Mouse (Mus musculus) myocyte (in vitro differentiated cells): ENCODE results near the gene Wbp4. TPM values are rescaled to one million over a fixed set of nuclear protein-coding genes. Genes with fewer than 3 reads are reported as not detected.

Experiments used
- H3K27me3 ChIP-seq: one replicate; pipeline ENCODE4 v1.6.1; 2011; ENCODE audit not compliant: control insufficient read depth, insufficient read depth, insufficient read length
- H3K36me3 ChIP-seq: one replicate; pipeline ENCODE4 v1.6.1; 2011; ENCODE audit not compliant: control insufficient read depth, insufficient read depth
- H3K4me2 ChIP-seq: one replicate; pipeline ENCODE4 v1.6.1; 2011; ENCODE audit warnings: low read depth, control low read depth
- H3K4me3 ChIP-seq: one replicate; pipeline ENCODE4 v1.5.1; 2011; ENCODE audit warnings: mild to moderate bottlenecking, control low read depth, moderate library complexity
- H3K79me2 ChIP-seq: one replicate; pipeline ENCODE4 v1.6.1; 2011; ENCODE audit not compliant: control insufficient read depth, insufficient read depth
- H3ac ChIP-seq: one replicate; pipeline ENCODE4 v1.6.1; 2011; ENCODE audit not compliant: control insufficient read depth, insufficient read length
- CEBPB ChIP-seq: IDR thresholded peaks from 2 replicates; pipeline ENCODE4 v1.6.1; 2011; ENCODE audit warnings: mild to moderate bottlenecking, moderate library complexity; ENCODE audit not compliant: poor library complexity, insufficient read depth, severe bottlenecking
- E2F4 ChIP-seq: IDR thresholded peaks from one replicate; pipeline ENCODE4 v1.6.1; 2011; ENCODE audit warnings: mild to moderate bottlenecking, control low read depth, moderate library complexity; ENCODE audit not compliant: insufficient read depth
- MAX ChIP-seq: IDR thresholded peaks from one replicate; pipeline ENCODE4 v1.6.1; 2011; ENCODE audit warnings: low read depth, mild to moderate bottlenecking, control low read depth
- MYOD1 ChIP-seq, 3 experiments: IDR thresholded peaks; one replicate each; pipeline ENCODE4 v1.6.1; 2011; ENCODE audit warnings: control low read depth in 2 of 3, low read depth in 2 of 3, mild to moderate bottlenecking in 2 of 3, moderate library complexity in 1 of 3; ENCODE audit not compliant: insufficient read length in 2 of 3, control insufficient read depth in 1 of 3
- MYOG ChIP-seq, 3 experiments: IDR thresholded peaks; one replicate each; pipeline ENCODE4 v1.6.1; 2011; ENCODE audit warnings: control low read depth in 2 of 3, low read depth in 2 of 3, mild to moderate bottlenecking in 2 of 3; ENCODE audit not compliant: insufficient read length in 2 of 3, control insufficient read depth in 1 of 3, insufficient read depth in 1 of 3
- POLR2A ChIP-seq: IDR thresholded peaks from one replicate; pipeline ENCODE4 v1.6.1; 2011; ENCODE audit warnings: low read depth, mild to moderate bottlenecking, control low read depth, moderate library complexity; ENCODE audit not compliant: insufficient read length
- POLR2AphosphoS2 ChIP-seq: IDR thresholded peaks from one replicate; pipeline ENCODE4 v1.6.1; 2011; ENCODE audit warnings: low read depth, control low read depth; ENCODE audit not compliant: insufficient read length
- REST ChIP-seq: IDR thresholded peaks from one replicate; pipeline ENCODE4 v1.6.1; 2011; ENCODE audit warnings: mild to moderate bottlenecking, control low read depth, moderate library complexity; ENCODE audit not compliant: insufficient read depth, insufficient read length
- SRF ChIP-seq: IDR thresholded peaks from one replicate; pipeline ENCODE4 v1.6.1; 2011; ENCODE audit warnings: low read depth; ENCODE audit not compliant: control insufficient read depth, insufficient read length
- TCF12 ChIP-seq: IDR thresholded peaks from one replicate; pipeline ENCODE4 v1.6.1; 2011; ENCODE audit warnings: mild to moderate bottlenecking, control low read depth; ENCODE audit not compliant: poor library complexity, insufficient read depth, severe bottlenecking
- TCF3 ChIP-seq: IDR thresholded peaks from one replicate; pipeline ENCODE4 v1.6.1; 2011; ENCODE audit warnings: low read depth, control low read depth; ENCODE audit not compliant: insufficient read length
- USF1 ChIP-seq: IDR thresholded peaks from one replicate; pipeline ENCODE4 v1.6.1; 2011; ENCODE audit warnings: low read depth, mild to moderate bottlenecking, control low read depth, moderate library complexity
- polyA plus RNA-seq: library from polyadenylated mRNA; unstranded; fragments of >200 nt; fragmentation: generic; extraction: Trizol; gene quantifications from one replicate; pipeline ENCODE4 v1.2.1, GENCODE M21; 2012; ENCODE audit warnings: missing spikeins

Gene Wbp4
- polyA plus RNA-seq, 1 experiment, result 10.1 TPM

- Histone ChIP-seq H3K4me3 (no peak overlapping the region), H3K27me3 (no peaks in the 10 kb centered on the region), H3ac (no peak overlapping the region), H3K36me3 (no peaks in the 10 kb centered on the region), H3K4me2 (no peak overlapping the region), H3K79me2 (peaks cover 3% of the 10 kb centered on the region)
- TF ChIP-seq TCF3 (no peak), REST (no peak), CEBPB (no peak), E2F4 (no peak), USF1 (no peak), SRF (no peak), POLR2A (no peak), TCF12 (no peak), MYOD1 (IDR thresholded peaks at IDR 0.05; ENCODE audit: control insufficient read depth in 1 of 3, insufficient read length in 2 of 3, low read depth in 2 of 3) (no peak), MYOG (IDR thresholded peaks at IDR 0.05; ENCODE audit: control insufficient read depth in 1 of 3, insufficient read depth in 1 of 3, insufficient read length in 2 of 3, low read depth in 2 of 3) (no peak), MAX (no peak), POLR2AphosphoS2 (no peak)
Measured at GRCm38 (mm10) chr14:79522387-79522786, 41.1 kb upstream of the Wbp4 start.

- Histone ChIP-seq H3K36me3 (no peaks in the 10 kb centered on the region), H3K4me2 (no peak overlapping the region), H3K4me3 (no peak overlapping the region), H3ac (no peak overlapping the region), H3K27me3 (no peaks in the 10 kb centered on the region), H3K79me2 (peaks cover 11% of the 10 kb centered on the region)
- TF ChIP-seq REST, result no peak
- no peak for TF ChIP-seq POLR2AphosphoS2
- TF ChIP-seq USF1, result no peak
- no peak for TF ChIP-seq TCF3
- no peak for TF ChIP-seq CEBPB
- no peak for TF ChIP-seq SRF
- no peak for TF ChIP-seq MAX
- no peak for TF ChIP-seq TCF12
- TF ChIP-seq POLR2A, result no peak
- no peak for TF ChIP-seq MYOD1 (IDR thresholded peaks at IDR 0.05; ENCODE audit: control insufficient read depth in 1 of 3, insufficient read length in 2 of 3, low read depth in 2 of 3)
- TF ChIP-seq E2F4, result no peak
- TF ChIP-seq MYOG (IDR thresholded peaks at IDR 0.05; ENCODE audit: control insufficient read depth in 1 of 3, insufficient read depth in 1 of 3, insufficient read length in 2 of 3, low read depth in 2 of 3), result no peak
Measured at GRCm38 (mm10) chr14:79521471-79522117, 40.3 kb upstream of the Wbp4 start.

DNA sequence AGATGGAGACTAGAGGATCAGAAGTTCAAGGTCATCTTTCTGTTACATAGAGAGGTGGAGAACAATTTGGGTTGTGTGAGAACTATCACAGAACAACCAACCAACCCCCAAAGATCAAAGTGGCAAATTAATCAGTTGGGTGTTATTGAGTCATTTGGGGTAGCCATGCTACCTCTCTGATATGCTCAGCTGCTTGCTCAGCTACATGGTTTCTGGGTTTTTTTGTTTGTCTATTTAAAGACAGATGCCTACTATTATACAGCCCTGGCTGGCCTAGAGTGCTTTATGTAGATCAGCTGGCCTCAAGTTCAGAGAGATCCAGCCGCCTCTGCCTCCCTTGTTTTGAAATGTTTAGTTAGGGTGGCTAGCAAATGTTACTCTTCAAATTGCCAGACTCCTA, 39.7 kb upstream of the Wbp4 start:
- Histone ChIP-seq H3K27me3 (no peaks in the 10 kb centered on the region), H3K36me3 (no peaks in the 10 kb centered on the region), H3ac (no peak overlapping the region), H3K4me2 (no peak overlapping the region), H3K79me2 (peaks cover 15% of the 10 kb centered on the region), H3K4me3 (no peak overlapping the region)
- no peak for TF ChIP-seq USF1
- no peak for TF ChIP-seq POLR2AphosphoS2
- TF ChIP-seq TCF12, result no peak
- TF ChIP-seq REST, result no peak
- no peak for TF ChIP-seq POLR2A
- no peak for TF ChIP-seq MYOD1 (IDR thresholded peaks at IDR 0.05; ENCODE audit: control insufficient read depth in 1 of 3, insufficient read length in 2 of 3, low read depth in 2 of 3)
- no peak for TF ChIP-seq MYOG (IDR thresholded peaks at IDR 0.05; ENCODE audit: control insufficient read depth in 1 of 3, insufficient read depth in 1 of 3, insufficient read length in 2 of 3, low read depth in 2 of 3)
- no peak for TF ChIP-seq SRF
- no peak for TF ChIP-seq CEBPB
- TF ChIP-seq TCF3, result no peak
- no peak for TF ChIP-seq MAX
- no peak for TF ChIP-seq E2F4

GRCm38 (mm10) chr14:79520612-79521011, 39.3 kb upstream of the Wbp4 start:
- H3K79me2 ChIP-seq, result peaks cover 19% of the 10 kb centered on the region
- TF ChIP-seq TCF12, result no peak
- no peak for TF ChIP-seq MYOD1 (IDR thresholded peaks at IDR 0.05; ENCODE audit: control insufficient read depth in 1 of 3, insufficient read length in 2 of 3, low read depth in 2 of 3)
- no peak for TF ChIP-seq TCF3
- no peak for TF ChIP-seq REST
- TF ChIP-seq USF1, result no peak
- TF ChIP-seq CEBPB, result no peak
- no peak for TF ChIP-seq SRF
- TF ChIP-seq MAX, result no peak
- no peak for TF ChIP-seq MYOG (IDR thresholded peaks at IDR 0.05; ENCODE audit: control insufficient read depth in 1 of 3, insufficient read depth in 1 of 3, insufficient read length in 2 of 3, low read depth in 2 of 3)
- no peak for TF ChIP-seq POLR2AphosphoS2
- no peak for TF ChIP-seq POLR2A

More at GRCm38 (mm10) chr14:79520612-79521011, 39.3 kb upstream of the Wbp4 start:
- Histone ChIP-seq H3K4me2 (no peak overlapping the region), H3K36me3 (no peaks in the 10 kb centered on the region), H3K4me3 (no peak overlapping the region), H3ac (no peak overlapping the region), H3K27me3 (no peaks in the 10 kb centered on the region)
